Mouse (Mus musculus) bone marrow, adult 2 months (tissue): ENCODE measurements around the gene Pbrm1.

Experiments used
- CTCF ChIP-seq: fragments of 200-500 bp; IDR thresholded peaks from 2 replicates; pipeline ENCODE4 v1.5.1; 2011; ENCODE audit warnings: low read length, control low read depth; ENCODE audit not compliant: control insufficient read depth, insufficient read depth
- POLR2A ChIP-seq: fragments of 200-500 bp; IDR thresholded peaks from 2 replicates; pipeline ENCODE4 v1.6.1; 2011; ENCODE audit warnings: low read depth, mild to moderate bottlenecking, control low read depth, low read length, borderline replicate concordance; ENCODE audit not compliant: control insufficient read depth

DNA sequence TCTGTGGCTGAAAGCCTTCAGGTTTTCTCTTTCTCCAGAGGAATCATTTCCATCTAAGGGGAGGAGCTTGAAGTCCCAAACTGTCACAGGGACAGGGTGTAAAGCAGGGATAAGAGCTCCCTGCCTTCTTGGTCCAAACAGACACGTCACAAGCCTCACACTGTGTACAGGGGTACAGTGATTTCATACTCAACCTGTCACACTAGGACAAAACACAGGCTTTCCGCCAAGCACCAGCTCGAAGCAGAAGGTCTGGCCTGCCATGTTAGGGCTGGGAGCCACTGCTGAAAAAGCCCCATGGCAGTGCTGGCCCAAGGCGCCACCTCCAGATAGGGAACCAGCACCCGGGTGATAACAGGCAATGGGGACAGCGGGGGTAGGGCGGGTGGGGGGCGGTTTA, 145.1 kb downstream of the Pbrm1 start:
- TF ChIP-seq CTCF (no peak), POLR2A (no peak)
